Mouse (Mus musculus): Measurements from ENCODE around the gene 2200002J24Rik. TPM values are rescaled to one million over a fixed set of nuclear protein-coding genes. Genes with fewer than 3 reads are reported as not detected.
A peak's percentile ranks its signal among the peaks of the same experiment; 100 is the strongest.
"Not testable (repeated sequence)": the region's sequence is repeated elsewhere in the genome, so short reads cannot be mapped to it uniquely, and the experiment has no call there.

The 2200002J24Rik gene
- polyA plus RNA-seq, 1 experiment: not detected

- no peak for DNase-seq (ENCODE audit: extremely low spot score in 1 of 2, low spot score in 1 of 2)
Measured at GRCm38 (mm10) chr7:30728214-30728613, 29.5 kb downstream of the 2200002J24Rik start.

GRCm38 (mm10) chr7:30728739-30729395 lies 30.1 kb downstream of the 2200002J24Rik start:
- no peak for DNase-seq (ENCODE audit: extremely low spot score in 1 of 2, low spot score in 1 of 2)

GRCm38 (mm10) chr7:30729396-30730063 lies 30.8 kb downstream of the 2200002J24Rik start, which contains the start of gene Tmem147:
TSS of gene Tmem147 (minus strand) at chr7:30729540.
- DNase-seq (ENCODE audit: extremely low spot score in 1 of 2, low spot score in 1 of 2): peak; percentile 92 to 97

GRCm38 (mm10) chr7:30730064-30730722 lies 31.5 kb downstream of the 2200002J24Rik start:
- peak in 1 of 2 experiments; percentile 30 for DNase-seq (ENCODE audit: extremely low spot score in 1 of 2, low spot score in 1 of 2)

GRCm38 (mm10) chr7:30736211-30736610 lies 37.5 kb downstream of the 2200002J24Rik start:
- DNase-seq (ENCODE audit: extremely low spot score in 1 of 2, low spot score in 1 of 2): no peak

- not testable (repeated sequence) for DNase-seq (ENCODE audit: extremely low spot score in 1 of 2, low spot score in 1 of 2)
Measured at GRCm38 (mm10) chr7:30742570-30742969, 43.8 kb downstream of the 2200002J24Rik start.

- DNase-seq (ENCODE audit: extremely low spot score in 1 of 2, low spot score in 1 of 2): not testable (repeated sequence)
Measured at GRCm38 (mm10) chr7:30743617-30744016, 44.9 kb downstream of the 2200002J24Rik start, which contains the start of gene Gapdhs. TSS of gene Gapdhs (minus strand) at chr7:30743681.

GRCm38 (mm10) chr7:30744022-30744598 lies 45.4 kb downstream of the 2200002J24Rik start:
- DNase-seq (ENCODE audit: extremely low spot score in 1 of 2, low spot score in 1 of 2): no peak

- DNase-seq (ENCODE audit: extremely low spot score in 1 of 2, low spot score in 1 of 2): no peak
Measured at GRCm38 (mm10) chr7:30747525-30748204, 48.9 kb downstream of the 2200002J24Rik start.

Other genes starting within 250 kb of the 2200002J24Rik start
- gene Kirrel2, start 241.2 kb upstream of the 2200002J24Rik start, polyA plus RNA-seq (2012; rRNA removed): 3.7 and 7.1 TPM in 2 replicates
- gene Nphs1, start 240.6 kb upstream of the 2200002J24Rik start, polyA plus RNA-seq (2012; rRNA removed): 1.2 and 1.6 TPM in 2 replicates
- gene Prodh2, start 205.3 kb upstream of the 2200002J24Rik start, polyA plus RNA-seq (2012; rRNA removed): 0.18 and 0.19 TPM in 2 replicates
- gene Arhgap33, start 163.9 kb upstream of the 2200002J24Rik start, polyA plus RNA-seq (2012; rRNA removed): 172 and 192 TPM in 2 replicates
- gene Hspb6, start 146.7 kb upstream of the 2200002J24Rik start, polyA plus RNA-seq (2012; rRNA removed): 9.3 and 10.7 TPM in 2 replicates
- 7.3 and 8.3 TPM in 2 replicates for gene Proser3, start 146.6 kb upstream of the 2200002J24Rik start, polyA plus RNA-seq (2012; rRNA removed)
- 64.1 and 67.3 TPM in 2 replicates for gene Lin37, start 139.1 kb upstream of the 2200002J24Rik start, polyA plus RNA-seq (2012; rRNA removed)
- gene U2af1l4, start 135.6 kb upstream of the 2200002J24Rik start, polyA plus RNA-seq (2012; rRNA removed): 125 and 131 TPM in 2 replicates
- gene Gm49396, start 135.6 kb upstream of the 2200002J24Rik start, polyA plus RNA-seq (2012; rRNA removed): 8.2 and 9.4 TPM in 2 replicates
- gene Psenen, start 135.3 kb upstream of the 2200002J24Rik start, polyA plus RNA-seq (2012; rRNA removed): 114 and 133 TPM in 2 replicates
- gene Igflr1, start 133.5 kb upstream of the 2200002J24Rik start, polyA plus RNA-seq (2012; rRNA removed): 6.2 and 7.9 TPM in 2 replicates
- 42.2 and 45.9 TPM in 2 replicates for gene Kmt2b, start 110.2 kb upstream of the 2200002J24Rik start, polyA plus RNA-seq (2012; rRNA removed)
- gene Zbtb32, start 100.0 kb upstream of the 2200002J24Rik start, polyA plus RNA-seq (2012; rRNA removed): 0.04 TPM in 1 of 2 replicates, not detected in the other
- gene Upk1a, start 86.1 kb upstream of the 2200002J24Rik start, polyA plus RNA-seq (2012; rRNA removed): 1.7 and 2.3 TPM in 2 replicates
- gene Cox6b1, start 72.8 kb upstream of the 2200002J24Rik start, polyA plus RNA-seq (2012; rRNA removed): 893 and 1,127 TPM in 2 replicates
- gene Etv2, start 63.1 kb upstream of the 2200002J24Rik start, polyA plus RNA-seq (2012; rRNA removed): not detected in 2 replicates
- 59.7 and 66.4 TPM in 2 replicates for gene Rbm42, start 48.6 kb upstream of the 2200002J24Rik start, polyA plus RNA-seq (2012; rRNA removed)
- 11.8 and 13.0 TPM in 2 replicates for gene Haus5, start 33.9 kb upstream of the 2200002J24Rik start, polyA plus RNA-seq (2012; rRNA removed)
- not detected in 2 replicates for gene Pmis2, start 27.3 kb upstream of the 2200002J24Rik start, polyA plus RNA-seq (2012; rRNA removed)
- gene Atp4a, start 13.3 kb downstream of the 2200002J24Rik start, polyA plus RNA-seq (2012; rRNA removed): 0.65 and 0.82 TPM in 2 replicates
- gene Tmem147, start 30.6 kb downstream of the 2200002J24Rik start, polyA plus RNA-seq (2012; rRNA removed): 167 and 185 TPM in 2 replicates
- gene Gapdhs, start 44.8 kb downstream of the 2200002J24Rik start, polyA plus RNA-seq (2012; rRNA removed): not detected in 2 replicates
- gene Sbsn, start 52.5 kb downstream of the 2200002J24Rik start, polyA plus RNA-seq (2012; rRNA removed): 14.6 and 15.1 TPM in 2 replicates
- 4.5 and 8.2 TPM in 2 replicates for gene Dmkn, start 64.8 kb downstream of the 2200002J24Rik start, polyA plus RNA-seq (2012; rRNA removed)
- not detected in 2 replicates for gene Krtdap, start 89.0 kb downstream of the 2200002J24Rik start, polyA plus RNA-seq (2012; rRNA removed)
- gene Ffar2, start 124.8 kb downstream of the 2200002J24Rik start, polyA plus RNA-seq (2012; rRNA removed): 0.13 and 0.14 TPM in 2 replicates
- not detected in 2 replicates for gene Ffar3, start 157.3 kb downstream of the 2200002J24Rik start, polyA plus RNA-seq (2012; rRNA removed)
- gene Ffar1, start 162.6 kb downstream of the 2200002J24Rik start, polyA plus RNA-seq (2012; rRNA removed): not detected in 2 replicates
- 0.66 and 0.78 TPM in 2 replicates for gene Cd22, start 181.4 kb downstream of the 2200002J24Rik start, polyA plus RNA-seq (2012; rRNA removed)
- gene Mag, start 215.9 kb downstream of the 2200002J24Rik start, polyA plus RNA-seq (2012; rRNA removed): 208 and 271 TPM in 2 replicates
- gene Hamp2, start 225.8 kb downstream of the 2200002J24Rik start, polyA plus RNA-seq (2012; rRNA removed): not detected in 2 replicates
- not detected in 2 replicates for gene Hamp, start 245.1 kb downstream of the 2200002J24Rik start, polyA plus RNA-seq (2012; rRNA removed)